Mouse (Mus musculus): Measurements from ENCODE around the gene Tnip1.
"Not testable (repeated sequence)": the region's sequence is repeated elsewhere in the genome, so short reads cannot be mapped to it uniquely, and the experiment has no call there.

Tnip1 gene

DNA sequence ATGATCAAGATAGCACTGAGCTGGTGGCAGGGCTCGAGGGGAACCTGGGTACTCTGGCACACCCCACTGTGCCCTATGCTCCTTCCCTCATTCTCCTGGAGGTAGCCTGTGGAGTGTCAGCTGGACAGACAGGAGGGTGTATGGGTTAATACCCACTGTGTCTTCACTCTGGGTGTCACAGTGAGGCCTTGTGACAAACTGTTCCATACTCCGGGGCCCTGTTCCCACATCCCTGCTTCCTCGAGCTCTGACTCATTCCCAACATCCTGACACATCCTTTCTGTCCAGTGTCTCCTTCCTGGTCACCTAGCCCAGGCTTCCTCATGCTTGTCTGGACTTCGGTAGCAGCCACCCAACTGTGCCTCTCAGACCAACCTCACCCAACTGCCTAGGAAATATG is 56.3 kb downstream of the Tnip1 start:
- DNase-seq = no peak

DNA sequence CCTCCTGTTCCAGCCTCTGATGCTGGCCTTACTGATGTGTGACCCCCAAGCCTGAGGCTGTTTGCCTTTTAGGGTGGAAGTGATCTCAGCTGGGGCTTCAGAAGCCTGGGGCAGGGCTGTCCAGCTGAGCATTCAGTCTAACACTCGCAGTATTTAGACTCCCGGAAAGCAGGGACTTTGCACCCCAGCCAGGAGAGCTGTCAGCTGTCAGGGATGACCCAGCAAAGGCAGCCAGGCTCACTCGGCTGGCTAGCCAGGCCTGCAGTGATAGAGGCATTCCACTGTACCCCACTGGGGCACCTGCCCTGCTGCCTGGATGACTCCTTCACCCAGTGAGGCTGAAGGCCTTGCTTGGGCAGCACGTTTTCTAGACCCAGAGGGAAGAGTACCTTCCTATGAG is 56.8 kb downstream of the Tnip1 start:
- DNase-seq = no peak

DNA sequence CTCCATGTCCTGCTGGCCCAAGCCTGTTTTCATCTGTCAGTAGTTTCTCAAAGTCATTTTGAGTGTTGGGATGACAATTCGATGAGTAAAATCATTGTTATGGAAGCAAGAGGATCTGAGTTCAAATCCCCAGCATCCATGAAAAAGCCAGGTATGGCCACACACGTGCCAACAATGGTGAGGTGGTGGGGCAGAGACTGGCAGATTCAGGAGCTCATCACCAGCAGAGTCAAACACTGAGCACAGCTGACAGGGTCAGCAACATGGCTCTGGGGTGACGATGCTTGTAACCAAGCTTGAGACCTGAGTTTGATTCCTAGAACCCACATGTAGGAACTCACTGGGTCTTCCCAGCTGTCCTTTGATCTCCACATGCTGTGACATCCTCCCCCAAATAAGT is 57.6 kb downstream of the Tnip1 start:
- DNase-seq = no peak

DNA sequence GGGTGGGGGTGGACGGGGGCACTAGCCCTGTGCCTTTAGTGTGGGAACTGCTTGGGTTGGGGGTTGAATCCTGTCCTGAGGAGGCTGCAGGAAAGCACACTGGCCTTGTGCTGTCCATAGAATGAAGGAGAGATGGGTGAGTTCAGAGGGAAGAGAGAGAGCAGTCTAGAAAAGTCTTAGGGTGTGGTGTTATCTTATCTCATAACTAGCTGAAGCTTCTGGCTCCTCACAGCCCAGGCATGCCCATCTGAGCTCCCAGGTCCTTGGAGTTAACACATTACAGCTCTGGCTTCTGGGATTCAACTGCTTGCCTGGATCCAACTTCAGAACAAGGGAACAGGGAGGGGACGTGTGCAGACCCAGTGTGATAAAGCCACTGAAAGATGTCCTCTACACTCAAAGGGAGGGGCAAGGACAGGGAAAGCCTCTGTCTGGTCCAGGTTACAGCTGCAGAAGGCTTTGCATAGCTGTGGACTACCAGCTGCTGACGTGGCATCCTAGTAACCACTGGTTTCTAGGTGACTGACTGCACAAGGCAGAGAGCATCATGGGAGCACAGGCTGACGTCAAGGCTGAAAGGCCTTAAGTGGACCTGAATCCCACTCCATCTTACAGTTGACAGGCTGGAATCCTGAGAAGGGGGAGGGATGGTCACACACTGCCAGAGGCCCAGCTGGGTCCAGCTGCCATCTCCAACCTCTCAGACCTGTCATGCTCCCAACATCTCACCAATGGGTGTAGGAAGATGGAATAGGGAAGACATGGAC is 58.6 kb downstream of the Tnip1 start:
- no peak for DNase-seq

DNA sequence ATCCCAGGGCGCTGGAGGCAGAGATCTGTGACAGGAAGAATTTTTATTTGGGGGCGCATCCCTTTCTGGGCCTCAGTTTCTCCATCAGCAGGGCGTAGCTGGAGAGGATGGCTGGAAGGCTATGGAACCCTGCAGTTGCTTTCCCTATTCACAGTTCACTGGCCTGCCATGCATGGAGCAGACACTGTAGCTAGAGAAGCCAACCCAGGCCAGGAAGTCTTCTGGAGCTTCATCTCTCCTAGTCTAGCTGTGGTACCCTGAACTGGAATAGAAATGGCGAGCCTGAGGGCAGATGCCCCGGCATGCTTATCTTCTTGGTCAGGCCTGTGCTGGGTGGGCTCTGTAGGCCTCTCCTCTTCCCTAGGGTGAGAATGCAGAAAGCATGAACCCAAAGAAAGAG is 59.4 kb downstream of the Tnip1 start:
- no peak for DNase-seq

DNA sequence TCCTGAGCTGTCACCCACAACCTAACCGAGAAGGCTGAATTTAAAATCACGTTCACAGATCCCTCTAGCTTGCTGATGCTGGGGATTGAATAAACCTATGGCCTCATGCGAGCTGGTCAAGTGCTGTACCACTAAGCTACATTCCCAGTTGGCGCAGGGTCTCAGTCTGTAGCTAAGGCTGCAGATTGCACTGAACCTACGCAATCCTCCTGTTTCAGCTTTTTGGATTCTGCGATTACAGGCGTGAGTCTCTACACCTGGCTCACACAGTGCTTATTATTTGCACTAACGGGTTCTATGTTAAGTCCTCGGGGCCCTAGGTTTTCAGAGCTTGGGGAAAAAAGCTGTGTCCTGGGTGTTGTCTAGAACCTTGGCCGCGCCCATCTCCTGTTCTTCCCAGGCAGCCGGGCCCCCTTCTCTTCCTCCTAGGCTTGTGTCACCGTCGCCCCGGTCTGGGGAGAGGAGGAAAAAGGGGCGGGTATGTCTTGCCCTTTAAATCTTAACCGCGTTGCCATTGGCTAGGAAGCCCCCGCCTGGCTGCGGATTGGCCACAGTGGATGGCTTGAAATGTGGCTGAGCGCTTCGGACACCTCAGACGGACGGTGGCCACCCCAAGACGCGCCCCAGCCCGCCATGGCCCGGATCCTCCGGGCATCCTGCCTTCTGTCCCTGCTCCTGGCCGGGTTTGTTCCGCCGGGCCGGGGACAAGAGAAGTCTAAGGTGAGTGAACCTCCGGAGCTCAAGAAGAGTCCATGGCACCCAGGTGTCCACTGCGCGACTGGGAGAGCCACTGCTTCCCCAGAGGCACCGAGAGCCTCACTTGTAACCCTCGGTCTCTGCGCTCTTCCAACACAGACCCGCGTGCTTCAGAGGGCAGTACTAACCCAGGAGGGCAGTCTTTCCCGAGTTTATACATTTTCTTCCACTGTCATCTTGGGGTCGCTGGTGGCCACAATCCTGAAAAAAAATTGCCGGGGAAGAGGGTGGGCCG is 60.1 kb downstream of the Tnip1 start, which contains the start of gene Gpx3:
Gene Gpx3, plus strand, starts transcription at position 121 of the 991 bp plus-strand sequence.
- no peak for DNase-seq

DNA sequence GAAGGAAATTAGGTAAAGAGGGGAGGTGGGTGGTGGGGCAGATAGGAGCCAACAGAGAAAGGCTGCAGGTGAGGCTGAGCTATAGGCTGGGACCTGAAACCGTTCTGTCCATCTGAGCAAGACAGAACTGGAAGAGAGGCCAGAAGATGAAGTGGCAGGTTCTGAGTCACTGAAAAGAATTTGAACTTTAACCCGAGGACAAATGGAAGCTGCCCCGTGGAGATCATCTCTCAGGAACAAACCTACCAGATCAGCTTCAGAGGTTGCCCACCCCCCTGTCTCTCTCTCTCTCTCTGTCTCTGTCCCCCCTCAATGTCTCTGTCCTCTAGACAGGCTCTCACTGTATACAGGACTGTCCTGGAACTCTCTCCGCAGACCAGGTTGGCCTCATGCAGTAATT is 63.1 kb downstream of the Tnip1 start:
- DNase-seq = no peak

DNA sequence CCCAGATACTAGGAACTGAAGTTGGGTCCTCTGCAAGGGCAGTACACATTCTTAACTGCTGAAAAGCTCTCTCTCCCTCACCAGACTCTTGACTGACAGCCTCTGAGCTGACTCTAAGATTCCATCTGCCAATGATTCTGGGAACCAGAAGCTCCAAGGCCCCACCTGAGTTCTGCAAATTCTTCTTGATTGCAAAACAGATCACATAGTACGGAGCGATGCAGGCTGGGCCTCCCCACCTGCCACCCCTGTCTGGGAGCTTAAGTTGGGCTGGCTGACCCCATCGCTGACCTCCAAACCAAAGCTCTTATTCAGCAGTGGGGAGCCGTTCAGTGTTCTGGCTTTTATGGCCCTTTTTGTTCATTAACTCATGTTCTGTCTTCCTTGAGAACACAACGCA is 65.2 kb downstream of the Tnip1 start:
- DNase-seq = no peak

DNA sequence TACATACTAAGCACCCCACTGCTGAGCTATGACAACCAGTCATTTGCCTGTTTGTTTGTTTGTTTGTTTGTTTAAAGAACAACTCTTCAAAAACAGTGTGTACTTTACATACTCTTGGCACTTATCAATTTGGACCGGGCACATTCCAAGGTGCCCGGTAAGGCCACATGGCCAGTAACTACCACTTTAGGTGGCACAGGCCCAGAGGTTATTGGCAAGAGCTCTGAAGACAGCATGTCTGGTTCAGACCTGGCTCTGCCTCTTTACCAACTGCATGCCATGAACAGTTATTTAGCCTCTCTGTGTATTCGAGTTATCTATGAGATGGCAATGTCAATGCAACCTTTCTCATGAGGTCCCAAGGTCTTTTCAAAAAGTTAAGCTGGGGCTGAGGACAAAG is 66.1 kb downstream of the Tnip1 start:
- DNase-seq = not testable (repeated sequence)

DNA sequence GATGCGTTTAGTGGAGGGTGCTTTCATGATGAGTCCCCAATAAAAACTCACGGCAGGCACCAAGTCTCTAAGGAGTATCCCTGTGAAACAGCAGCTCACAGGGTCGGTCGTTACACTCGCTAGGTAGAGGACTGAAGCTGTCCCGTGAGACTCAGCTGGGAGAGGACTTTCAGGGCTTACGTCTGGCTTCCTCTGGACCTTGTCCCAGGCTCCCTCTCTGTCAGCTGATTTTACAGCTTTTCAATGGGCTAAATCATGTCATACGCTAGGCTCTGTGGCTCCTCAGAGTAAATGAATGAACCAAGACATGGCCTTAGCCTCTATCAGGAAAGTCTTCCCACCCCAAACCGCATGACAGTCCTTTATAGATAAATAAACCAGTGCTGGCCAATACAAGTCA is 68.1 kb downstream of the Tnip1 start:
- no peak for DNase-seq

DNA sequence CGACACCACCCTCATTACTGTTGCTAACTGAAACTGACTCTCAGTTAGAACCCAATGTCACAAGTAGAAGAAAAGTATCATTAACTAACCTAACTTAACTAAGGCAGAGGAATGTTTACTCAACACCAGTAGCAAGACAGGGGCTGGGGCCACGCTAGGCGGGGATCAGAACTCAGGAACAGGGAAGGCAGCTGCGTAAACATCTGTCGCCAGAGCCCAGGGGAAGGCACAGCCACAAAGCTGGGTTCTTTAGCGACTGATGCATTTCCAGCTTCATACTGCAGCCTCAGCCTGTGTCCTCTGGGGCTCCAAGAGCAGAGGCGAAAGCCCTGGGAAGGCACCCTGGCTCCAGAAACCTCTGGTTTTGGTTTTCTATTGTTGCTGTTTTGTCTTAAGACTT is 70.6 kb downstream of the Tnip1 start:
- no peak for DNase-seq

DNA sequence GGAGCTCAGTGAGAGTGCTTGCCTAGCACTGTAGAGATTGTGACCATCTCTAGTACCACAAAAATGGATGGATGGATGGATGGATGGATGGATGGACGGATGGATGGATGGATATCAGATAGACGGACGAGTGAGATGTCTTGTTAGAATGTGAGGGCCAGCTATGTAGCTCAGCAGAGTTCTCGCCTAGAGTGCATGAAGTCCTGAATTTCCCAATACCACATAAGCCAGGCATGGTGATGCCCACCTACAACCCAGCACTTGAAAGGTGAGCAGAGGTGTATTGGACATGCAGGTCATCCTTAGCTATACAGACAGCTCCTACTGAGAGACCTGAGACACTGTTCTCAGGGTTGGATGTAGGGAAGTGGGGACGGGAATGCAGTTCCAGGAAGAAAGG is 71.4 kb downstream of the Tnip1 start:
- no peak for DNase-seq

DNA sequence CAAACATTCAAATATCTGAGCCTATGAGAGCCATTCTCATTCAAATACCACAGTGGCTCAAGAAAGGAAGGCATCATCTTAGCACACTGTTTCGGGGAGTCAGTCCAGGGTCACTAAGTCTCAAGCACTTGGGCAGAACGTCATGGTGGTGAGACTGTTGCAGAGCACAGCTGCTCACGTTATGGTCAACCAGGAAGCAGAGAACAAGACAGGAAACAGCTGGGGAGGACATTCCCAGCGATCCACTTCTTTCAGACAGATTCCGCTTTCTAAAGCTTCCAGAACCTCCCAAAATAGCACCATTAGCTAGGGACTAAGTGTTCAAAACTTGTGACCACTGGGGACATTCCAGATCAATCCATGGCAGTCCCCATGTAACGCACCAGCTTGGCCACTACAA is 74.8 kb downstream of the Tnip1 start:
- DNase-seq = no peak

DNA sequence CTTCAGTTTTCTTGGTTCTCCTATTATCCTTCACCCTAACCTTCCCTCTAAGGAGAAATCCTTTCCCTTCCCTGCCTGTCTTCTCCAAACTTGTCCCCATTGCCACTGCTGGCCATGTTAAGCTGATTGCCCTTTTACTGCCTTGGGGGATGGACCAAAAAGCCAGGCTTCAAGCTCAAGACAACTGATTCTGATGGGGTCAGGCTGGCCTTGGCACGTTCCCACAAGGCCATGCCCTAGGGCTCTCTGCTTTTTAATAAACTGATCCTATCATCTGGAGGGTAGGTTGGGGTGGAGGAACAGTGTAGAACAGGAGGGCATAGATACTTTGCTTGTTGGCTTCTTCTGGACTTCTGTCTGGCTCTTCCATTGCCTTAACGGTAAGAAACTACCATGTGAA is 77.3 kb downstream of the Tnip1 start:
- DNase-seq = no peak

DNA sequence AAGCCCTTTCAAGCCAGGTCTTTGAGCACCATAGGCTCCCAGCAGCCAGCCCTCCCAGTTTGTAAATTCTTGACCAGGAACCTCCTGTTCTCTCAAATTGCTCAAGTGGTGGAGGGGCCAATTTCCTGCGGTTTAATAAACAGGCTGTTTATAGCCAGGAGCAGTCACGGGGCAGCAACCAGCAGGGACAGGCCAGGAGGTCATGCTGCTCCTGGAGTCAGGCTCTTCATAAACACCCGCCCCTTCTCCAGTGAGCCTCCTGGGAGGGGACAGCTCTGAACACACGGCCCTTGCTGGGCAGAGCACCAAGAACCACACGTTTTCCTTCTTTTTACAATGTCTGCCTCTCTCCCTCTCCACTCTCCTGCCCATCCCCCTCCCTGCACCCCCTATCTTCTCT is 77.8 kb downstream of the Tnip1 start:
- DNase-seq = peak in 1 of 2 experiments; percentile 21

DNA sequence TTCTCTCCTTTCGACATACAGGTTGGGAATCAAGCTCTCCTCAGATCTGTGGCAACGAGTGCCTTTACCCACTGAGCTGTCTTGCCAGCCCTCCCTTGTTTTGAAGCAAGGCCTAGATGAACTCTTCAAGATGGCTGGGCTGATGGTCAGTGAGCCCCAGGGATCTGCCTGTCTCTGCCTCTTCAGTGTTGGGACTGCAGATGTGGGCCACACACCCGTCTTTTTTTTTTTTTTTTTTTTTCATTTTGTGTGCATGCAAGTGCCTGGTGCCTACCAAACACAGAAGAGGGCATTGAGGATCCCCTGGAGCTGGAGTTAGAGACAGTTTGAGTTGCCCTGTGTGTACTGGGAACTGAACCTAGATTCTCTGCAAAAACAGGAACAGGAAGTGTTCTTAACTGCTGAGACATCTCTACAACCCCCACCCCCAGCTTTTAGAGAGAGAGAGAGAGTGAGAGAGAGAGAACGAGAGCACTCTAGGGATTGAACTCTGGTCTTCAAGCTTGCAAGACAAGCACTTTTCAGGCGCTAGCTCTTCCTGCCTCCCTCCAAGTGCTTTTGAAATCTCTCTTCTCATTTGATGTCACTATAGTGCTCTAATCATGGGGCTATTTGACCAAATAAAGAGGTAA is 78.4 kb downstream of the Tnip1 start:
- no peak for DNase-seq

DNA sequence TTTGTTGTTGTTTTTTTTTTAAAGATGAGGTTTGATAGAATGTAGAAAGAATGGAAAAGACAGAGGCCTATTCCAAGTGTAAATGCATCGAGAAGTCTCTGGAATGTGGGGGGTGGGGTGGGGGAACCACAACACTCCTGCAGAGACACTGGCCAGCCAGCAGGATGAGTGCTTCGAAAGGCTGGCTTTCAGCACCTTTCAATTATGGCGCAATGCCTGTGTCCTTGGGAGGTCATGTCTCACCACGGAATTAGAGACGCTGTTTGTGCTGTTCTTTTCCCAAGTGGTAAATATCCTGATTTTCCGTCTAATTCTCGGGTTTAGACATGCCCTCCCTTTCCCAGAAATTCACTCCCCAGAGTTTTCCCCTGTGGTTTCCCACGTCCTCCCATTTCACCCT is 80.0 kb downstream of the Tnip1 start:
- DNase-seq = no peak

DNA sequence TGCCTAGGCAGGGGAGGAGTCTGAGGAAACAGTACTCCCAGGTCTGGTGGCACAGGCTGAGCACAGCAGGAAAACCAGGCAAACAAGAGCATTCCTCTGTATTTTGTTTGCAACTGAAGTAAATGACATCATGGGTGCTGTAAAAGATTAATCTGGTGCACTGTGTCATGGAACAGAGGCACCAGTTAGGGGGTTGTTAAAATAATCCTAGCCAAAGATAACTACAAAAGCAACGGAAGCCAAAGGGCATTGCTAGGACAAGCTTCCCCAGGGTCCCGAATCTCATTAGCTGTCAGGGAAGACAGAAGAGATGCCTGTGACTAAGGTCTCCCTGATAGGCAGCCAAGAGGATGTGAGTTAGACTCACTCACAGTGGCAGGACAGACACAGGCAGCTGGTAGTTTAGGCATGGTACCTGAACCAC is 81.7 kb downstream of the Tnip1 start:
- DNase-seq = no peak

DNA sequence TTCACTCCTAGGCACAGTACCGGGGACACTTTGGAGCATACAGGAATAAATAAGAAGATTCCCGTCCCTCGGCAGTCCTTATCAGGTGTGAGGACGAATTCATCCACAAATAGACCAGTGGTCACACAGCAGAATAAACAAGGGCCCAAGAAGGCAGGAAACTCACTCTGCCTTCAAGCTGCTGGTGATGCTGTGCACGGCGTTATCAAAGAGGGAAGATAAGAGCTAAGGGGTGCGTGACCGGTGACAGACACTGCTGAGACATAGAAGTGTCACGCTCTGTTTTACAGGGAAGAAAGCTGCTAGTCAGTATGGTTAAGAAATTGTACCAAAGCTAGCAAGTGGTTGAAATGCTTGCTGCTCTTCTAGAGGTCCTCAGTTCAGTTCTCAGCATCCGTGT is 82.8 kb downstream of the Tnip1 start:
- DNase-seq = no peak

DNA sequence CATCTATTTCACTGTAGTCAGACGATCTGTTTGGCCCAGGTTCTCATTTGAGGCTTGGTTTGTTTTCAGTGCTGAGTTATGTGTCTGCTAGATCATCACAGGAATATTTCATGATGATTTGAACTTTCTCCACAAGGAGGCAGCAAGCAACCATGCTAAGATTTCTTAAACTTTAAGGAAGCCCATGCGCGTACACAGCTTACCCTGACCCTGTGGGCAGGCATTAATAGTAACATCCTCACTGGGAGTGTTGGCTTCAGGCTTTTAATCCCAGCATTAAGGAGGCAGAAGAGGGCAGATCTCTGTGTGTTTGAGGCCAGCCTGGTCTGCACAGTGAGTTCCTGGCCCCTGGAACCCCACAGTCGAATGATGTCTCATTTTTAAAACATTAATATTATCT is 83.3 kb downstream of the Tnip1 start:
- DNase-seq = no peak

DNA sequence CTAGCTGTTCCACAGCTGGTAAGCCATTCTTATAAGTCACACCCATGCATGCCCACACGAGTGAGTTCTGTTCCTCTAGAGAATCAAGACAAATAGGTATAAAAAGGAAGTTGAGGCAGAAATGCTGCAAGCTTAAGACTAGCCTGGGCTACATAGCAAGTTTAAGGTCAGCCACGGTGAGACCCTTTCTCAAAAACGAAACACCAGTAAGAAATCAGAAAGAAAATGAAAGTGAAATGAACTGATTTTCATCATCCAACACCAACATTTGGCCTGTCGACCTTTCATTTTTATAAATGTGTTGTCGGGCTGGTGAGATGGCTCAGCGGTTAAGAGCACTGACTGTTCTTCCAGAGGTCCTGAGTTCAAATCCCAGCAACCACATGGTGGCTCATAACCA is 83.8 kb downstream of the Tnip1 start:
- DNase-seq = no peak

DNA sequence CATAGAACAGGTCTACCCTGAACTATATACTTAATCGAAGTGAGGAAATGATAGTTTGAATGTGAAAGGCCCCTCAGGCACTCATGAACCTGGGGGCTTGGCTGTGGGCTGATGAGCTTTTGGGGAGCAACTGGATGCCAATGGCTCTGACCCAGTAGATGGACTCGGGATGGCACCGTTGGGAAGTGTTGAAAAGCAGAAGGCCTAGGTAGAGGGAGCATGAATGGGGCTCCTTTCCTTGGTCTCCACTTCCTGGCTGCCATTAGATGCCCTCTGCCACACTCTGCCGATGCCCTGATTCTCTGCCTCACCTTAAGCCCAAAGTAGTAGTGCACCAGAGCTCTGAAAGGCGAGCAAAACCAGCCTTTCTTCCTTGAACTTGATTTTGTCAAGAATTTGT is 86.7 kb downstream of the Tnip1 start:
- DNase-seq = no peak

DNA sequence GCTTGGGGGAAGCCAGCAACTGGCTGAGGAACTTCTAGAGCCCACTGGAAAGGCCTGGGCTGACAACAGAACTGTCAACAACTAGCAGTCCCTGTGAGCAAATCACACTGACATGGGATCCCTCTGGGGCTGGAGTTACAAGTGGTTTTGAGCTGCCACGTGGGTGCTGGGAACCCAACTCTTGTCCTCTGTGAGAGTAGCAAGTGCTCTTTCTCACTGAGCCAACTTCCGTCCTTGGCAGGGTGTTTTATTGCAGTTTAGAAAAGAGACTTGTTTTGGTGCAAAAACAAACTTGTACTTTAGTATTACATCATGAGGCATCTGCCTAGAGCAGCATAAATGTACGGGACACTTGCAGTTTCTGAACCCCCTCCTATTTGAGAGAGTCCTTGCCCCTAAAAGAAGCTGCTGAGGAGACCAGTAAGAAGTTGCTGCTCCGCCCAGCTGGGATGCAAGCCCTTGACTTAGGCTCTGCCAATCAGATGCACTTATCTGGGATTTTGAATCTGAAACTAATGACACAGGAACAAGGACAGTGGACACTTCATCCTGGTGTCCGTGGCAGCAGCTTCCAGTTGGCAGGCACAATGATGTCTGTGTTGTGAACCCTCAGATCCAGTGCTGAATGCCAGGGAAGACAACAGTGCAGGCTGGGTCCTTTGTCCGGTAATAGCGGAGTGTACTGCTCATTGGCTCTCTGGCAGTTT is 90.7 kb downstream of the Tnip1 start:
- DNase-seq = no peak
